Mouse (Mus musculus): Measurements from ENCODE around the gene Kbtbd2.

The Kbtbd2 gene

DNA sequence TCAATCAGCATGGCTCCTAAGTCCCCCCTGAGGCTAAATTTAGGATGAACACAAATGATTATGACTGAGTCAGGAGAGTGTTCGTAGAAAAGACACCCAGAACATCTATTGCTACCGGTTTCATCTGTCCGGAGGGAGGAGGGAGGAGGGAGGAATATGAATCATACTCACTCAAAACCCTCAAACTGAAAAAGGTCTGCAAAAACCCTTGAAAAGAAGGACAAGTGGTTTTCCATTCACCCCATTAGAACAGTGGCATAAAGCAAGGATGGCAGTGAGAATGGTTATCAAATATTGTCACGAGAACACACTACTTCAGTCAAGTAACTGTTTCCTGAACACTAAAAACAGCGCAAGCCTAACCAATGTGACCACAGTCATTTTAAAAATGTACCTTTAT, 12.5 kb downstream of the Kbtbd2 start:
- DNase-seq (ENCODE audit: low read depth): no peak

DNA sequence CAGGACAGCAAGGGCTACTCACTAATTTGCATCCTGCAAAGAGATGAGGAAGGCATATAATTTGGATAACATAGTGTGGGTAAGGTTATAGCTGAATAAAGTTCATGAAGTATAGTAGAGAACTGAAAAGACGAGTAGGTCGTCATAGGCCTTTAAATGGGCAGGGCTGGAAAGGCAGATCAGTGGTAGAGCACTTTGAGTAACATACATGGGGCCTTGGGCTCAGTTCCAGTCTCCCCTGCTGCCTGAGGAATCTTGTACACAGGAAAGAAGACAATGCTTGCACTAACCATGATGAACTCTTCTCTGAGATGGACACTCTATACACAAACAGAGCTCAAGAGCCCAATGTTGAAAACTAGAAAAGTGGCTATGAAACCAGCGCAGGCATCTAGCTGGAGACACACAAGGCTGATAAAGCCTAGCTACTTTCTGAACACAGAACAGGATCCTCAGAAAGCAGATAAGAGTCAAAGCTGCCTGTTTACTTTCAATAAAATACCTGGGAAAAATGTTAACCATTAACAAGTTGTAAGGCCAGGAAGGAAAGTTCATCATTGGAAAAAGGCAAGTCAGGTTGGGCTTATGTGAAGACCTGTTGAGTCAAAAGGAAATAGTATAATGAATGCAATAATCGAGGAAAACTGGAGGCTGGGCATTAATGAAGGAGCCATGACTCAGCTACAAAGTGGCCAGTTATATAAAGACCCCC, 13.9 kb downstream of the Kbtbd2 start:
- DNase-seq (ENCODE audit: low read depth): no peak

GRCm38 (mm10) chr6:56779636-56780035, 18.0 kb downstream of the Kbtbd2 start:
- no peak for DNase-seq (ENCODE audit: low read depth)

- DNase-seq (ENCODE audit: low read depth): no peak
Observed at GRCm38 (mm10) chr6:56775816-56776215, 21.8 kb downstream of the Kbtbd2 start.

DNA sequence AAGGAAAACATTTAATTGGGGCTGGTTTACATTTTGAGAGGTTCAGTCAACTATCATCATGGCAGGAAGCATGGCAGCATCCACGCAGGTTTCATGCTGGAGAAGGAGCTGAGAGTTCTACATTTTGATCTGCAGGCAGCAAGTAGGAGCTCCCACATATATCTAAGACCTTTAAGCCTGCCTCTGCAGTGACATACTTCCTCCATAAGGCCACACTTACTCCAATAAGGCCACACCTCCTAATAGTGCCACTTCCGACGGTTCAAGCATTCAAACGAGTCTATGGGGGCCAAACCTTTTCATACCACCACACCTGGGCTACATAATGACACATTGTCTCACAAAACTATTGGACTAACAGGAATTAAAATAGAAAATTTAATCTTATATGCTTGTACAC, 31.9 kb downstream of the Kbtbd2 start:
- DNase-seq (ENCODE audit: low read depth): no peak

DNA sequence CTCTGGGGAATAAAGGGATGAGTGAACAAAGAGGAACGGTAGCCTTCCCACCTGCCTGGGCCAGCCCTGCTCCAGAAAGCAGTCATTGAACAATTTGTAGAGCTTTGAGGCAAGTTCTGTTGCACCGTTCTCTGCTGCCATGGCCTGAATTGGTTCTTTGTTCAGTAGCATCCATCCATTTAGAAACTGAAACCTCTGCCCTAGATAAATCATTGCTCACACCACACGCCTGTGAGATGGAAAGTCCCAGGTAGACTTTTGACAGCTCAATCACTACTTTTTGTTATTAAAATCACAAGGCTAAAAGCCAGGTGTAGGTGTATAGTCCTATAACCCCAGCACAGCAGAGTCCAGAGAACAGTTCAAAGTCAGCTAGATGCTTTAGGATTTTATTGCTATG, 32.3 kb downstream of the Kbtbd2 start:
- DNase-seq (ENCODE audit: low read depth): peak; percentile 73

GRCm38 (mm10) chr6:56759324-56759723, 38.3 kb downstream of the Kbtbd2 start:
- DNase-seq (ENCODE audit: low read depth): no peak

GRCm38 (mm10) chr6:56756117-56756516, 41.5 kb downstream of the Kbtbd2 start:
- no peak for DNase-seq (ENCODE audit: low read depth)

GRCm38 (mm10) chr6:56753719-56754118, 43.9 kb downstream of the Kbtbd2 start:
- no peak for DNase-seq (ENCODE audit: low read depth)

- DNase-seq (ENCODE audit: low read depth): no peak
Observed at GRCm38 (mm10) chr6:56745950-56746543, 51.6 kb downstream of the Kbtbd2 start.

DNA sequence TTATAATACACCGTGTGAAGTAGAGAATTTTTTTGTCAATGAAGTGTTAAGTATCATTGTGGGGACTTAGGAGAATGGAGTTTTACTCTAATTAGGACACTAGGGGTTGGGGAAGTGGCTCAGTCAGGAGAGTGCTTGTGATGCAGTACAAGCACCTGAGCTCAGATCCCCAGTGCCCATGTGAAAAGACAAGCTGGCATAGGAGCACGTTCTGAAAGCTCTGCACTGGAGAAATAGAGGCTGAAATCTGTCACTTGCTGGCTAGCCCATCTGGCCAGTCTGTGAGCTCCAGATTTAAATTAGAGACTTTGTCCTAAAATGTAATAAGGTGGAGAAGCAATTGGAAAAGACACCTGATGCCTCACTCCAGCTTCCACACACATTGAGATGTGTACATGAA, 65.1 kb downstream of the Kbtbd2 start:
- no peak for DNase-seq (ENCODE audit: low read depth)

Measured in induced T-regulatory cell, adult 2 months (primary cell).